Mouse (Mus musculus) E14TG2a.4 (cell line): ENCODE measurements around the gene Celf5.

Experiments
- CTCF ChIP-seq: conservative IDR thresholded peaks from 2 replicates; pipeline ENCODE4 v1.5.1; 2014; ENCODE audit warnings: low read length
- NANOG ChIP-seq: IDR thresholded peaks from 2 replicates; pipeline ENCODE4 v1.6.1; 2014; ENCODE audit warnings: borderline replicate concordance, low read length, mixed read lengths
- POU5F1 ChIP-seq: IDR thresholded peaks from 2 replicates; pipeline ENCODE4 v1.6.1; 2014; ENCODE audit warnings: low read length, borderline replicate concordance

DNA sequence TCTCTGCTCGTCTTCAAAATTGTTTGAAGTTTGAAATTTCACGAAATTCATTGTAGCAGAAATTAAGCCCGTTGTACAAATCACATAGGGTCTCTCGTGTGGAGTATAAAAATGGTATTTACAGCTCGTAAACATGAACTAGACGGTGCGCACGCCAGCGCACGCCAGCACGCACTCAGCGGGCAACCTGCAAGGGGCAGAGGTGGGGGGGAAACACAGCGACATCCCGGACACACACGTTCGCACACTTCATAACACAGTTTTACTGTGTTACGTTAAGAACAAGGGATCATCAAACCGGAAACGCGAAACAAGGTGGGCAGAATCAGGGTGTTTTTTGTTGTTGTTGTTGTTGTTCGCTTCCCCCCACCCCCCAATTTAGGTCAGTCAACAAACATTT, 23.1 kb downstream of the Celf5 start:
- no peak for TF ChIP-seq CTCF
- TF ChIP-seq NANOG = no peak
- TF ChIP-seq POU5F1 = no peak
